Mouse (Mus musculus) CH12F3 (cell line): ENCODE results near the gene Dpp9.

Experiments
- in situ Hi-C: fragments of 300-500 bp; cut with MboI; formaldehyde crosslinking; loops from 2 replicates; pipeline ENCODE4 v1.14.3; 2020; ENCODE audit warnings: low sequenced_read_pairs

Dpp9 gene

DNA sequence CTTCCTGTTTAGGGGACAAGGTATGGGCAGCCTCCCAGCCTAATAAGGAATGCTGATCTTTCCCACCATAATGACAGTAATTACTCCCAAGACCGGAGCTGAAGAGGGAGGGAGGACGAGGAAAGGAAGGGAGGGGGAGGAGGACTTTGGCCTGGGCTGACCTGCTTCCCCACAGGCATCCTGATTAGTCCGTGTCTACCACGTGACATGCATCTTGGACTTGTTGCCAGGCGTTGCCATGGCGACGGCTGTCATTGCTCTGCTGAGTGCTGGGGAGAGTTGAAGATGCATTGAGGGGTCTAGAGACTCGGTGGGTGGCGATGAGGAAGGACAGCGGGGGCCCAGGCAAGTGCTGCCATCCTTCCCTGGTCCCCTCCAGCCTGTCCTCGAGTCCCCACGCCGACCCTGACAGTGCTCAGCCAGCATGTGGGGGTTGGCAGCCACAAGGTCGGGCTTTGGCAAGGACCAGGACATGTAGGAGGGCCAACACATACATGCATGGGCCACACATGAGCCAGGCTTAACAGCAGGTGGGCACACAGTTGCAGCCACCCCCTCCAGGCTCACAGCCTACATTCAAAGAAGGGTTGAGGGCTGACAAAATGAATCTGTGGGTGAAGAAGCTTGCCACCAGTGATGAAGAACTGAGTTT is 15.2 kb upstream of the Dpp9 start:
- in situ Hi-C loops = no loop called here

DNA sequence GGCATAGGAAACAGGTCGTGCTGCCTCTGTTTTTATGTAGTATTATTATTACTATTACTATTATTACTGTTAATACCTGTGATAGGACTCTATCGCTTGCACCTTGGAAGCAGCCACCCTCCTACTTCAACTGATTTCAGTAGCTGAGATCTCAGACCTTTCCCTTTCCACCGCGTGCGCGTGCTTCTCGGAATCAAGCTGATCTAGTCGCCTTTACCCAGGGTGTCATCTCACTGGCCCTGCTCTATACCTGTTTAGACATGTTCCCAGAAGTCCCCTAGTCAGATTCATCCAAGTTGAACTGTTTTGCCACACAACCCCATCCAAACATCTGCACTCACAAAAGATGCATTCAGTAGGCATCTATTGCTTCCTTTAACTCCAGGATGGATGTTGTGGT is 14.7 kb upstream of the Dpp9 start:
- in situ Hi-C loops = no loop called here

DNA sequence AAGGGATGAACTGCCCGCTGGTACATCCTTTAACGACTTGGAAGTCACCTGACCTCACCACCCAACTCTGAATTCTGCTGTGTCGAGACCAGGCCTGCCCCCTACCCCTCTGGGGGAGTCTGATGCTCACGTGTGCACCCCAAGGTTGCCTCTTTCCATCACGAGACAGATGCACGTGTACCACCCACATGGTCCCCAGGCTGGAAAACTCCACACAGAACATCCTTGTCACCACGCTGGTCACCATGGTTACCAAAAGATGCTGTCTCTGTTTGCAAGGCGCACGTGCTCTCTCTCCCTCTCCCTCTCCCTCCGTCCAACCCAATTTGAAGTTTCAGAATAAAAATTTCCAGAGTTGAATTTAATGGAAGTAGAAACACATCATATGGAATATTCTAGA is 11.2 kb upstream of the Dpp9 start:
- in situ Hi-C loops = no loop called here

DNA sequence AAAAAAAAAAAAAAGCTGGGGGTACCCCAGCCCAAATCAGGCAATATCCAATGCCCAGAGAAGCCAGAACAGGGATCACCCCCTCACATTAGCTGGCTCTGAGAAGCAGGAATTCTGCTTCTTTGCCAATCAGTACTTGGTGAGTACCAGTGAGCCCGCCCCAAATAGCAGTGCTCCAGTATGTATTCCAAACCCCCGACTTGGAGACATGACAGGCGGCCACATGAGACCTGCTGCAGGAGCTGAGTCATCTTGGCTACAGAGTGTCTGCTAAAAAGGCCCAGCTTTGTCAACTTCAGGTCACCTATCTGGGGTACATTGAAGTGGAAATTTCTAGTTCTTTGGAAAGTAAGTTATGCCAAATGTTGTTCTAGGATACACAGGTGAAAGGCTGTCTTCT is 7.9 kb upstream of the Dpp9 start:
- in situ Hi-C loops = no loop called here

DNA sequence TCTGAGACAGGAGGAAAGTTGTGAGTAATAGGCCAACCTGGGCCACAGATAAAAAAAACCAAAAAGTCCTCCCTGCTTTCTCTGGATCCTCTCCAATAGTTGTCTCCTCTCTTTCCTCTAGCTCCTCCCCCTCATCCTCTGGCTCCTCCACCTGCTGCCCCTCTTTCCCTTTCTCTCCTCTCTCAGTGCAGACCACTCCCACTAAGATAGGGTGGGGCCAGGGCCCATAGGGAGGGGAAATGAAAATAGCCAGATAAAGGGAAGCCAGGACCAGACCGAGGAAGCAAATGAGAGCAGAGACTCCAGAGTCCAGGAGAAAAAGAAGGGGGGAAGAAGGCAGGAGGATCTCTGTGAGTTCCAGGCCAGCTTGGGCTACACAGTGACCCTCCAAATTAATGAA is 6.2 kb upstream of the Dpp9 start:
- in situ Hi-C loops = no loop called here

DNA sequence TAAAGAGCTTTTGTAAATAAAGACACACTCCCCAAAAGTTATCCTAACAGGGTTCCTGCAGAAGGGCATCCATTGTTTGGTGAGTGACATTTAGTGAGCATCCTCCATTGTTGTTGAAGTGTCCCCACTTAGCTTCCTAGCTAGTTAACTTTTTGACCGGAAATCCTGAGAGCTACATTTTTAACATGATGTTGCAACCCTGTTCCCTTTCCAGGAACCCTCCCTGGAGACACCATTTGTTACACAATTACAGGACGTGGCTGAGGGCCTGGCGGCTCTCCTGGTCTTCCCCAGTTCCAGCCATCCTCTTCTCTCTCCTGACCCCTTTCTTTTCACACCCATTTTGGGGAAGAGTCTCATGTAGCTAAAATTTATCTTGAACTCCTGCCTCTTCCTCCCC is 1.1 kb upstream of the Dpp9 start:
- in situ Hi-C loops = no loop called here

DNA sequence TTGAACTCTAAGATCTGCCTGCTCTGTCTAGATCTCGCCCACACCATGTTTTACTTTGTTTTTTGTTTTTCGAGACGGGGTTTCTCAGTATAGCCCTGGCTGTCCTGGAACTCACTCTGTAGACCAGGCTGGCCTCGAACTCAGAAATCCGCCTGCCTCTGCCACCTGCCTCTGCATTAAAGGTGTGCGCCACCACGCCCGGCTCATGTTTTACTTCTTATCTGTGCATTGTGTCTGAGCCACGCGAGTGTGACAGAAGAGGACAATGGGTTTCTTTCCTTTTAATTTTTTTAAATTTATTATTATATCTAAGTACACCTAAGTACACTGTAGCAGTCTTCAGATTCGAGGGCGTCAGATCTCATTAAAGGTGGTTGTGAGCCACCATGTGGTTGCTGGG is 546 bp upstream of the Dpp9 start:
- in situ Hi-C loops = no loop called here

DNA sequence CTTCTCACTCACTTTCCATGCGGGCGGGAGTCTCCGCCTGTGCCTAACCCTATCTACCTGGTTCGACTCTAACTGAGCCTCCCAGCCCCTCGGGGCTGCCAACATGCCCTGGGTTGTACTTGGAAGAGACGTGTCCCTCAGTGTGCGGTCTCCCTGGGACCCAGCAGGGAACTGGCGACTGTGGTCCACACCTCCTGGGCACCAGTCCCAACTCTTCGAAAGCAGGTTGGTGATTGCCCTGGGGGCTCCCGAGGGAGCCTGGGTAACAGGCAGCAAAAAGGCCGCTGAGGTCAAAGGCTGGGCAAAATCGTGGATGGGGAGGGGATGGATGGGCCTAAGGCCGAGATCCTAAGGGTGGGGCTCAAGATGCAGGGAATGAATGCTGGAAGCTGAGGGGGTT is 1.0 kb downstream of the Dpp9 start:
- in situ Hi-C loops = no loop called here

DNA sequence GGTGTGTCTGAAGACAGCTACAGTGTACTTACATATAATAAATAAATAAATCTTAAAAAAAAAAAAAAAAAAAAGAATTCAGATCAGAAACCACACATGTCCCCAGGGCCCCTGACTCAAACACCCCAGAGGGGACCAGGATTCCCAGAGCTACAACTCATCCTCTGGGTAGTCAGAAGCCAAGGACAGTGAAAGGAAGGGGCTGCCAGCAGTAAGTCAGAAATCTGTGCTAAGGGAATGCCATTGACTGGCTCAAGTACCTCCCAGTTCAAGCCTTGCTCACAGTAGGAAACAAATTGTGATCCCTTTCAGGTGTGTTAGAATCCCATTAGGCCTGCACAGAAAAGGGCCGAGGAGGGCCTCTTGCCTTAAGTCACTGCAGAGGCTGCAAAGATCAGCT is 4.5 kb downstream of the Dpp9 start:
- in situ Hi-C loops = no loop called here

DNA sequence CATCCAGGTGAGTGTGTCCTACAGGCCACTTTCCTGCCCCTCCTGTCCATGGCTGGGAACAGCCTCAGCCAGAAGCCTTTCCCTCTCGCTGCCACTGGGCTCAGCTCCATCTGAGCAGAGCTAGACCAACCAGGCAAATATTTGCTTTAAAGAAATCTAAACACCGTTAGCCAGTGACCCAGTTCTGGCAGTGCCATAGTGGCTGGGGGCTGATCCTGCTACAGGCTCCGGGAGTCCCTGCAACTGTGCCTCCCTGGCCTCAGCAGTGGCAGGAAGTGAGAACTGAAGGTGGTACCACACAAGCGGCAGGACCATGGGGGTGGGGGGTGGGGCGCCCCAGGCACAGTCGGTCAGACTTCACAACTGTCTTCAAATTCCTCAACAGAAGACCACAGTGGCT is 6.0 kb downstream of the Dpp9 start:
- in situ Hi-C loops = no loop called here

DNA sequence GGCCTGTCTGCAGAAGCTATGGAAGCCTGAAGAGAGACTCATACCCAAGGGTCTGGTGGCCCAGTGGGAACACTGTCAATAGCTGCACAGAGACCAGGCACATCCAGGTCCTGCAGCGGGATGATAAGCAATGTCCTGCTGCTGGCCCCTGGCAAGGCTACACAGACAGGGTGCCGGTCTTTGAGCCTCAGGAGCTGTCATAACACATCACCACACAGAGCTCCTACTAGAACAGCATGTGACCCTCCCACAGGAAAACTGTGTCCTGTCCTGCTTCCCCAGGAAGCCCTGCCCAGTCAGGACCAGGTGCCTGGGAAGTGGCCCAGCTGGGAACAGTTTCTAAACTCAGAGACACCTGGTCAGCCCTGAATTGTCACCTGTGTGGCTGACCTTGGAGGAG is 7.6 kb downstream of the Dpp9 start:
- in situ Hi-C loops = no loop called here

DNA sequence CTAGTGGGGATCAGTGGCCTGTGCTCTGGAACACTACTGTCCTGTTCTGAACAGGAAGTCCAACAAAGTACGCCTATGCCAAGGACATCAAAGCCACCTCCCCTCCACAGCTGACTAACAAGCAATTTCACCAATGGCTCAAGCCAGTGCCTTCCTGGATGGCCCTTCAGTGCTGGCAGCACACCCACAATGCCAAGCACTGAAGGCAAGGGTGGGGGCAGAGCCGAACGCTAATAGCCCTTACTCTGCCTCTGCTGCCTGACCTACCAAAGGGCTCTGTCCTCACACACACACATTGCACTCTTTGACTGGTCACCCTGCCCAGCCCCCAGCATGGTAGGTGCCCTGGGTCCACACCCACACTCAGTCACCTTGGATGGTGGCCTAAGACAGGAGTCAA is 9.9 kb downstream of the Dpp9 start:
- in situ Hi-C loops = no loop called here

DNA sequence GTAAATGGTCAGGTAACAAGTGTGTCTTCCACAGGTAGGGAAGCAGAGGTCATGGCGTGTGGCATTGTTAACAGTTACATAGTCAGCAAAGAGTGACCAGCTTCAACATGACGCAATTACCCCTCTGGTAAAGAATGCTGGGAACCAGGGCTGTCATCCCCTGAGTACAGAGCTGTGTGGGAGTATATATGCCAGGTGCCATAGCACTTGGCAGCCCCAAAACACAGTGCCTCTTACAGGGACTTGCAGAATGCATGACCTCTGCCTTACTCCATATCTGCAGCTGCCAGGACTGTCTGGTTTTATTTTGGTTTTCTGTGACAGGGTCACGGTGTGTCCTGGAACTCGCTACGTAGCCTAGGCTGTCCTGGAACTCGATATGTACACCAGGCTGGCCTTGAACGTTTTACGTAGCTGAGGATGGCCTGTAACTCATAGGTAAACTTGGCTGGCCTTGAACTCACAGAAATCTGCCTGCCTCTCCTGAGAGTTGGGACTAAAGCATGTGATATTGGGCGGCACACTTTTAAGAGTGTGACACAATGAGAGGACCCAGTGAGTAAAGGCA is 10.7 kb downstream of the Dpp9 start:
- in situ Hi-C loops = no loop called here

DNA sequence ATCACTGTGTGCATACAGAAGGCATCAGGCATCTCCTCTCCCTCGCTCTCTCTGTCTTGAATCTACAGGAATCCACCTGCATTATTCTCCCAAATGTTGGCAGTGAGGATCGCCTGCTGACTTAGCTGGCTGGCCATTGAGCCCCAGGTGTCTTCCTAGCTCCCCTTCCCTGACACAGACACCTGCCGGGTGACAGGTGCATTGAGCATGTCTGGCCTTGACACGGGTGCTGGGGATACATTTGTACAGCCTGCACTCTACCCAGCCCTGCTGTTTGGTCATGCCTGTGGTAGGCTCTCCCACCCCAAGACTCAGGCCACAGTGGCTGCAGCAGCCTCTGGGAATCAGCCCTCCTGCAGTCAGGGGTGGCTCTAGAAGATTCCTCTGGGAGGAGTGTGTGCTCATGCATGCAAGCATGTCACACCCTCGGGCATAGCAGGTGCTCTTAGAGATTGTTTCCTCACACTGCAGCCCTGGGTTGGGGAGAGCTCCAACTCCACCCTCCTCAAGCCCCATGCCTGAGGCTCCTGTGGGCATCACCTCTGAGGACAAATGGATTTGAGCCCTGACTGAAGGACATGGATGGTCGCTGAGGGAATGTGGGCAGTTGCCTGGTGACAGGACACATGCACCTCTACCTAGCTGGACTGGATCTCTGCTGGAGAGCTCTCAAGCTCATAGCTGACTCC is 11.6 kb downstream of the Dpp9 start:
- in situ Hi-C loops = no loop called here

DNA sequence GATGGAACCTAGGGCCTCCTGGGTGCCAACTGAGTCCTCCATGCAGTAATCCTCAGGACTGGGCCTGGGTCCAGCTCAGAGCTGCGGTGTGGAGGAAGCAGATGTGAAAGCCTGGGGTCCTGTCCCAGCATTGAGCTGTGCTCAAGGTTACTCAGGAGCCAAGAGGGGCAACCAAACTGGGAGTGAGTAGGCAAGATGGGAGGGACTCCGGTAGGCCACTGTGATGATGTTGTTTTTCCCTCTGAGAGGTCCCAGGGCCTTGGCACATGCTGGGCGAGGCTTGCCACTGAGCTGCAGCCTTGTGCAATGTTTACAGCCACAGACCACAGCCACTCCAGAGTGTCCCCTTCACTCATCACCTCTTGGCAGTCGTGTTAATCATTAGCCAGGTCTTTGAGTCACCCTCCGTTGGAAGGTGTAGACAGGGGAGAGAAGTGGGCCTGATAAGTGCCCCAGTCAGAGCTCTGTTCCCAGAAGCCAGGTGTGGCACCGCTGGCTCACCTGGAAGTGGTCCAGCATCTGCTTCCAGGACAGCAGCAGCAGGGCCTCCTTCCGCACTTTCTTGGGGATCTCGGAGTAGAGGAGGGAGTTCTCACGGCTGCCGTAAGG is 12.3 kb downstream of the Dpp9 start:
- in situ Hi-C loops = no loop called here

DNA sequence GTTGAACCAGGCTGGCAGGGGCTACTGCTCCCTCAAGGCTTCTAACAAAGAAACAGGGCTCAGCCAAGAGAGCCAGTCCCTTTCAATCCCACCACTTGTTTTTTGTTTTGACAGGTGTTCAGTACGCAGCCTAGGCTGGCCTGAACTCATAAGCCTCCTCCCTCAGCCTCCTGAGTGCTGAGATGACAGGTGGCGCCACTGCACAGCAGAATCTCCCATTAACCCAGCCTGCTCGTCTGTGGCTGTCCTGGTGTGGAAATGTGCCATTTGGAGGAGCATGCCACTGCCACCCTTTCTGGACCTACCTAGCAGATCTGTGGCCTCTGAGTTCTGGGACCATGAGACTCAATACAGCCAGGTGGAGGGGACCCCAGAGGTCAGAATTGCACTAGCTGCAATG is 15.0 kb downstream of the Dpp9 start:
- in situ Hi-C loops = no loop called here

DNA sequence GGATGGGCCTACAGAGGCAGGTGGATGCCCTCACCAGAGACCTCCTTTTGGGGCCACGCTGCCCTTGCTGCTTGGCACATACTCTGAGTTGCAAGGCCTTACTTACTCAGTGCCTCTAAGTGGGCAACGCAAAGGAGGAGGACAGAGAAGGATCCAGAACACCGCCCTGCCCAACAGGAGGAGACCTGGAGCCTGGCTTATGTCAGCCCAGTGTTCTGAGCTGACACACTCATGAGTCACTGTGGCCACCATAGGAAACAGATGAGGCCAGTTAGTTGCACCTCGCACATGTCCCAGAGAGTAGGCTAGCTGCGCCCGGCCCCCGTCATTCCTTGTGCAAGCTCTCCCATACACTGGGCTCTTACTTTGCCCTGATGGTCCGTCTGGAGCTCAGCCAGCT is 16.2 kb downstream of the Dpp9 start:
- in situ Hi-C loops = no loop called here

DNA sequence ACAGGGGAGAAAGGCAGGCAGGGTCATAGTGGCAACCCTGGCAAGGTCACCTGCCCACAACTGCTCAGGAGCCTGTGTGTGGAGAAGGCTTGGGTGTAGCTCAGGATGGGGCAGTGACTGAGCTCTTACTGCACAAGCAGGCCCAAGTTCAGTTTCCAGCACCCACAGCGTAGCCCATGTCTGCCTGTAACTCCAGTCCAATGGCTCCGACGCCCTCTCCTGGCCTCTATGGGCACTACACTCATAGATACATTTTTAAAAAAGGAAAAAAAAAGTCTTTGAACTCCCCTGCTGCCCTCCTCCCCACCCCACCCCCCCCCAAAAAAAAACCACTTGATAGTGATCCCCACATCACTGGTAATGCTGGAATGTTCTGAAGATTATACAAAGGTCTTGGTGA is 17.1 kb downstream of the Dpp9 start:
- in situ Hi-C loops = no loop called here

DNA sequence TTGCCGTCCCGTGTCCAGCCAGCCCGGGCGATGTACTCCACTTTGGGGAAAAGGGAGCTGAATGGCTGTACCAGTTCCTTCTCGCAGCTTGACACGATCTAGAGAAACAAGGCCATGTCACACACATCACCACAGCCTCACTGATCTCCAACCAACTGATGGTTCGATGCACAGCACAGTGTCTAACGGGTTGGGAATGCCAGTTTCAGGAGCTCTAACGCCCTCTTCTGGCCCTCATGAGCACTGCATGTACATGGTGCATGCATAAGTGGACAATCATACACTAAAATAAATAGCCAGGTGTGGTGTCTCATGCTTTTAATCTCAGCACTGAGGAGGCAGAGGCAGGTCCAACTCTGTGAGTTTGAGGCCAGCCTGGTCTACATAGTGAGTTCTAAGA is 18.1 kb downstream of the Dpp9 start:
- in situ Hi-C loops = no loop called here

DNA sequence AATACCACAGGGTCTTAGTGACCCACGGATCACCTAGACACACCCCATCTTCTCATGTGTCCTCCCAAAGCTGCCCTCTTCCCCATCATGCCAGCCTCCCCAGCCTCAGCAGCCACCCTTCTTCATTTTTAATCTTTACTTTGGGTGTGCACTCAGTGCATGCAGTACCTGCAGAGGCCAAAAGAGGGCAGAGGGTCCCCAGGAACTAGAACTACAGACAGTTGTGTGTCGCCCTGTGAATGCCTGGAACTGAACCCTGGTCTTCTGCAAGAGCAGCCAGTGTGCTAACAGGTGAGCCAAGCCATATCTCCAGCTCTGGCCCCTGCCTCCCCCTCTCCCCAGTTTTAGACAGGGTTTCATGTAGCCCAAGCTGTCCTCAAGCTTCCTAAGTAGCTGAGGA is 21.8 kb downstream of the Dpp9 start:
- in situ Hi-C loops = no loop called here

DNA sequence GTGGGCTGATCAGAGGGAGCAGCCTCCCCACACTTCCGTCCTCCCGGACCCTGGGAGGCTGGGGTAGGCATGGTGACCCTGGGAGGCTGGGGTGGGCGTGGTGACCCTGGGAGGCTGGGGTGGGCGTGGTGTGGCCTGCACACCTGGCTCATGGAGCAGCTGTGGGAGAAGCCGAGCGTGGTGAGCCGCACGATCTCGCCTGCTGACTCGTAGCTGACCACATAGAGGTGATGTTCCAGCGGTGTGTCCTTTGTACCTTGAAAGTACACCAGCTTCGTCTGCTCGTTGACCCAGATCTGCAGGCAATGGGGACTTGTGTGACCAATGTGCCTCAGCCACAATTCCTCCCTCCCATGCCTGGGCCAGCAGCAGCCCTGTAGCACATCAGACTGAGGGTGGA is 23.9 kb downstream of the Dpp9 start:
- in situ Hi-C loops = no loop called here

DNA sequence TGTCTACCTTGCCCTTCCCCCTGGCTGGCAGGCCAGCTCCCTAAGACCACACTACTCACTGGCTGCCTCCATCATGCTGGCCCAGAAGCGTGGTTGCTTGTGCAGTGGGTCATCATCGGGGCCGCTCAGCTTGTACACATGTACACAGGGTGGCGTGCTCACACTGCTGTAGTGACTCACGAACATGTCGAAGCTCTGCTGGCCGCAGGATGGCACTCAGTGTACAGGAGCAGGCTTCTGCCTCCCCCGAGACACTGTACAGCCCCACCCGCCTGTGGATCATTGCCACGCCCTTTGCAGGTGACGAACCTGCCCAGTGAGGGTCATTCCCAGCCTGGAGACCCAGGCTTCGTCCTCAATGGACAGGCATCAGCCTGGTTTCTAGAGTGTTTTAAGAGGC is 24.3 kb downstream of the Dpp9 start:
- in situ Hi-C loops = no loop called here
